Mouse (Mus musculus) testis, adult 2 months (tissue): Measurements from ENCODE around the gene Xpo6.

ENCODE experiments used
- CTCF ChIP-seq: fragments of 200-500 bp; IDR thresholded peaks from 2 replicates; pipeline ENCODE4 v1.5.1; 2012; ENCODE audit warnings: low read depth, mild to moderate bottlenecking, inconsistent platforms, low read length, moderate library complexity; ENCODE audit not compliant: control insufficient read depth, insufficient read depth, insufficient replicate concordance
- POLR2A ChIP-seq: fragments of 200-500 bp; IDR thresholded peaks from 2 replicates; pipeline ENCODE4 v1.6.1; 2012; ENCODE audit warnings: low read depth, mild to moderate bottlenecking, inconsistent platforms, low read length, moderate library complexity; ENCODE audit not compliant: control insufficient read depth

DNA sequence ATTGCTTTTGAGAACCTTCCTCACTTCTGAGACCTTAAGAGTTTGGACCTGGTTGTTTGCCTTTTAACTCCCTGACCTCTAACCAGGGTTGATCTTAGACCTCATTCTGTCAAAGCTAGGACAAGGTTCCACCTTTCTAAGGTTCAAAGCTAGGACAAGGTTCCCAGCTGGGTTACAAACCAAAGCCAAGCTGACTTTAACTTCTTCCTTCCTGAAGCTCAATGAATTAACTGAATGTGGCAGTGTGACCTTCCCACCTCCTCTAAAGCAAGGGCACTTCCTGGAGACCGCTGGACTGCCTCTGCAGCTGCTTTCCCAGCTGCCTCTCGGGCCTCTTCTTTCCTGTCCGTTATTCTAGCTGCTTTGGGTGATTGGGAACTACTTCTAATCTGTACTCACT is 32.9 kb downstream of the Xpo6 start:
- TF ChIP-seq POLR2A (no peak), CTCF (no peak)
